Mouse (Mus musculus) cerebral cortex, adult 2 months (tissue): ENCODE measurements around the gene Gm11992.

Experiments
- WGBS: fragments of 180-500 bp; shearing (Covaris S2); methylation state at CpG from one replicate; pipeline ENCODE4 v1.1.7; 2018; 5-methylcytosine and 5-hydroxymethylcytosine counted together

The Gm11992 gene

GRCm38 (mm10) chr11:9115367-9116120 is 67.2 kb downstream of the Gm11992 start:
- whole genome bisulfite sequencing, result 45% methylated on average over 9 of the region's 9 CpGs

DNA sequence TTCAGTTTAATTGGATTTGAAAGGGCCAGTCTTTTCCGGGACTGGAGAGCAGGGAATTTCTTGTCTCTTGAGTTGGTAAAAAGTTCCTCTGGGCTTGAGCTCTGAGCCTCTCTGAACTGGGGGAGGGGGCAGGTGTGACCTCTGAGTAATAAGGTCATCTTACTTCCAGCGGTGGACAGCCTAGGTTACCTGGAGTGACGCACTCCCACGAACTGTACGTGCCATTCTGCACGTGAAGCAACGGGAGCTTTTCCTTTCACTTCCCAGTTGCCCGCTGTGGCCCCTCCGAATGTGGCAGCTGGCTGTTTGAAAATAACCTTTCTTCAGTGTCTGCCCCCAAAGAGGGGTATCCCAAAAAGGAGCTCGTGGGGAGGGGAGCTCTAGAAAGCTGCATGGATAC is 67.7 kb downstream of the Gm11992 start:
- 7% methylated on average over 10 of the region's 10 CpGs for WGBS

DNA sequence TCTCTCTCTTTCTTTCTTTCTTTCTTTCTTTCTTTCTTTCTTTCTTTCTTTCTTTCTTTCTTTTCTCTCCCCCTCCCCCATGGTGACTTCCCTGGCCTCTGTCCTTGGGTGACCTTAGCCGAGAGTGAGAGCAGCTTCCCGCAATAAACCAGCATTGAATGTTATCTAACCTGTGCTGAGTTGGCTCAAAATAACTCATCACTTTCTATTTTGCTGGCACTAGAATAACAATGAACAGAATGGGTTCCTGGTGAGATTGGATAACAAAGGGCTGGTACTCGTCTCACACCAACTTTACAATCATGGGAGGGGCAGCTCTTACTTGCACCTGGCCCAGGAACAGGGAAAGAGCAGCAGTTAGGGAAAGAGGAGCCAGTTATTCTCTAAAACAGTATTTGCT is 68.5 kb downstream of the Gm11992 start:
- WGBS, result 20% methylated on average over 3 of the region's 3 CpGs

DNA sequence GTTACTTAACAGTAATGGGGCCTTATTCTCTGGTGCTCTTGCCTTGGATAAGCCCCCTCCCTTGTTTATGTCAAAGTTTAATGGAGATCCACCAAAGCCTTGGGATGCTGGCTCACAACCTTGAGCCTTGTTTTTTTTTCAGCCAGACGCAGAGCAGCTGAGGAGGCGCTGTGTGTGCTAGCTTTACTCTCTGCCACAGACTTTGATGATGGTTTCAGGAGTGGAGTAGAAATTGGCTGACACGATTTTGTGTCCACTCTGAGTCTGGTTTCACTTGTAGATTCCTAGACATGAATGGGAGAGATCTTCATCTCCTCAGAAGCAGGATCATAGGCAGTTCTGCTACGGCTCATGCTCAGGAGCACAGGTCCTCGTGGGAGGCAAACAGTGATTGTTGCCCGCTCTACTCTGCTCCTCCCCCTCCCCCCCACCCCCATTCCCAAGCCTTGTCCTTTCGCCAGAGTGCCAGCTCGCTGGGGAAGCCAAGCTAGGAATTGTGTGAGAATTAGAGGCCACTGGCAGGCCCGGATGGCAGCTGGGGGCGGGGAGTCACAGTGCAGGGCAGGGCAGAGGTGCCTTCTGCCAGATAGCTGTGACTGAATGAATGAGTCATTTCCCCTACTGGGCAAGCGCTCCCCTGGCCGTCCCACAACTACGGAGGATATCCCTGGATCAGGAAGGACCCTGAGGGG is 69.1 kb downstream of the Gm11992 start:
- WGBS, result 5% methylated on average over 13 of the region's 13 CpGs

DNA sequence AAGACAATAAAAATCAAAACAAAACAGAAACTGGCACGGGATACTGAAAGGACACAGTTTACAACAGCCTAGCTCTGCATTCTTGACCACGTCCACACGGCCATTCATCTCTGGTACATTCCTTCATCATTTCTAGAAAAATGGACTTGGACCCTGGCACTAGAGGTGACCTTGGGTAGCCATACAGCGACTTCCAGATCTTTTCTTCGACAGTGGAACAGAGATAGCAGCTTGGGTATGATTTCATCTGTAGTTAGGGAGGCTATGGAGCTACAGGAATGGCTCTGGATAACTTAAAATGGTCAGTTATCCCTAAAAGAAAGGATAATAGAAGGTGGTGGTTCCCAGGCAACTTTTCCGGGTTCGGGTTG is 69.6 kb downstream of the Gm11992 start, which contains the start of gene Upp1:
TSS of gene Upp1 (plus strand) at position 54 of the 371 bp plus-strand sequence.
- WGBS, result 4% methylated on average over 7 of the region's 7 CpGs

GRCm38 (mm10) chr11:9118421-9119121 is 70.2 kb downstream of the Gm11992 start:
- WGBS, result 2% methylated on average over 40 of the region's 40 CpGs
